Mouse (Mus musculus): Measurements from ENCODE around the gene Reep6. TPM values are rescaled to one million over a fixed set of nuclear protein-coding genes. Genes with fewer than 3 reads are reported as not detected.

The Reep6 gene
- polyA plus RNA-seq, 1 experiment from 2014 or later, result 5.3 TPM

DNA sequence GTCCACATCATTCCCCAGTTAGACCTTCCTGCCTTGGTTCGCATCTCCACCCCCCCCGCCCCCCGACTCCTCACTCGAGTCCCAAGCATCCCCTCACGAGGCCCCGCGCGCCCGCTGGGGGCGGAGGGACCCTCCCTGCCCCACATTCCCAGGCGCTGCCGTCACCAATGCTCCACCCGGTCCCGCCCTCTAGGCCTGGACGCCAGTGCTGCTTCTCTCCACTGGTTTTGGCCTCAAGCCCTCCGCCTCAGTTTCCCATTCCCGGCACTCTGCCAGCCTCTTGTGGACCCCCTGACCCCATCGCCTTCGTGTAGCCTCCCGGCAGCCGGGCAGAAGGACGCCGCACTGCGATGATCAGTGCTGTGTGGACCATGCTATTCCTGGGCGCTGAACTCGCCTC lies 19.2 kb downstream of the Reep6 start:
- H3K36me3 ChIP-seq (ENCODE audit: control insufficient read depth, insufficient read depth, low read length), result no peaks in the 10 kb centered on the region
- H3K4me1 ChIP-seq (ENCODE audit: control insufficient read depth, insufficient read depth, low read length), result no peaks in the 10 kb centered on the region
- no peaks in the 10 kb centered on the region for H3K9me3 ChIP-seq (ENCODE audit: control insufficient read depth, low read length)
- no peak overlapping the region for H3K4me3 ChIP-seq (replicated peaks; ENCODE audit: low read depth, low read length)
- 15% methylated on average over 26 of the region's 26 CpGs for WGBS
- no peak for ATAC-seq (ENCODE audit: low FRiP score, low TSS enrichment)
- DNase-seq, result no peak
- no peak overlapping the region for H3K4me2 ChIP-seq (ENCODE audit: low read length)
- no peak overlapping the region for H3K9ac ChIP-seq (replicated peaks; ENCODE audit: low read length)
- peaks cover 70% of the 10 kb centered on the region for H3K27me3 ChIP-seq (ENCODE audit: control insufficient read depth, insufficient read depth, low read length)
- H3K27ac ChIP-seq (replicated peaks; ENCODE audit: low read depth, low read length), result no peak overlapping the region

DNA sequence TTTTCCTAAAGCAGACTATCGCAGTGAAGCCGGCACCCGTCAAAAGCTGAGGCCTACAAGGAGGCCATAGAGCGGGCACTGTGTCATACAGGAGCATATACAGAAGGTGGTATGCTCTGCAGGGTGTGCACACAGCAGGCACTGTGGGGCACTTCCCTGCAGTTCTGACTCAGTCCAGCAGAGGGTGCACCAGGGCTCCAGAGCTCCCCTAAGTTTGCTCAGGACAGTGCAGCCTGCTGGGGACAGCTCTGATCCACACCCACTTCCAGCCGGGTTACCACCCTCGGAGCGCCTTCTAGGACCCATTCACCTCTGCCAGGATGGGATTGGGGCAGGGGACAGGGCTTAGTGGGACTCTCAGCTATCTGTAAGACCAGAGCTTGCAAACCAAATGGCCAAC lies 20.5 kb downstream of the Reep6 start:
- Histone ChIP-seq H3K9ac (replicated peaks; ENCODE audit: low read length) (no peak overlapping the region), H3K4me3 (replicated peaks; ENCODE audit: low read depth, low read length) (no peak overlapping the region), H3K27ac (replicated peaks; ENCODE audit: low read depth, low read length) (no peak overlapping the region), H3K27me3 (ENCODE audit: control insufficient read depth, insufficient read depth, low read length) (peaks cover 66% of the 10 kb centered on the region), H3K36me3 (ENCODE audit: control insufficient read depth, insufficient read depth, low read length) (no peaks in the 10 kb centered on the region), H3K4me2 (ENCODE audit: low read length) (no peak overlapping the region), H3K4me1 (ENCODE audit: control insufficient read depth, insufficient read depth, low read length) (no peaks in the 10 kb centered on the region), H3K9me3 (ENCODE audit: control insufficient read depth, low read length) (no peaks in the 10 kb centered on the region)
- 3% methylated on average over 7 of the region's 7 CpGs for WGBS
- ATAC-seq (ENCODE audit: low FRiP score, low TSS enrichment) (peak; percentile 68; the same call in 1 of the 2 replicates), DNase-seq (peak; percentile 88)

DNA sequence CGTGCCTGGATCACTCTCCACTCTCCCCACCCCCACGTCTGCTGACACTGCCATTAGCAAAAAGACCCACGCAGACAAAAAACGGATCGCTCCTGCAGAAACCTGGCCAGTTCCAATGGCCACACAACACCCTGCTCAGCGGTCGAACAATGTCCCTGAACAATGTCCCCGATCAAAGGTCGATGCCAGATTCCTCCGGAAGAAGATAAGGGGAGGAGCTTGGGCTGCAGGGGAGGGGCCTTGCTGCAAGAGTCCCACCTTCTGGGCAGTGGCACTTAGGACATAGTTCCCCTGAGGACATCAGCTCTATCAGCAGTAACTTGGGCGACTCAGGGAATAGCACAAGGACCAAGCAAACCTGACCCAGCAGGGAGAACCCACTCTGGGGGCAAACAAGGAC lies 22.1 kb downstream of the Reep6 start:
- Histone ChIP-seq H3K27ac (replicated peaks; ENCODE audit: low read depth, low read length) (no peak overlapping the region), H3K36me3 (ENCODE audit: control insufficient read depth, insufficient read depth, low read length) (no peaks in the 10 kb centered on the region)
- no peak for DNase-seq

DNA sequence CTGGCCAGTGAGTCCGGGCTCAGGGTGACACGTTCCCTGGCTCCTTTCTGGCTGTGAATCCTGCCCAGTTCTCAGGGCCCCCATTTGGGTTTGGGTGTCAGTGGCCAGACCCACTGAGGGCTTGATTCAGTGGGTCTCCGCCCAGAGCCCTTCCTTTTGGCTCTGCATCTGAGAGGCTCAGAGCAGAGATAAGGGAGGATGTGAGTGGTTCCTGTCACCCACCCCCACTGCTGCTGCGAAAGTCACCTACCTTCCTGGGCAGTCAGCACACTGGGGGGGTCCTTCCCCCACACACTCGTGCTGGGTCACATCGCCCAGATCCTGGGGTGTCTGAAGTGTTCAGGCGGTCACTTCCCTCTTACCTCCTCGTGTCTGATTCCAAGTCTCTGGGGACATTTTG lies 23.0 kb downstream of the Reep6 start:
- Histone ChIP-seq H3K27ac (replicated peaks; ENCODE audit: low read depth, low read length) (no peak overlapping the region), H3K4me2 (ENCODE audit: low read length) (no peak overlapping the region), H3K4me1 (ENCODE audit: control insufficient read depth, insufficient read depth, low read length) (peaks cover 7% of the 10 kb centered on the region; the same call in 1 of the 2 replicates), H3K9me3 (ENCODE audit: control insufficient read depth, low read length) (no peaks in the 10 kb centered on the region), H3K27me3 (ENCODE audit: control insufficient read depth, insufficient read depth, low read length) (peaks cover 69% of the 10 kb centered on the region), H3K9ac (replicated peaks; ENCODE audit: low read length) (no peak overlapping the region), H3K4me3 (replicated peaks; ENCODE audit: low read depth, low read length) (no peak overlapping the region), H3K36me3 (ENCODE audit: control insufficient read depth, insufficient read depth, low read length) (no peaks in the 10 kb centered on the region)
- 69% methylated on average over 8 of the region's 8 CpGs for WGBS
- no peak for ATAC-seq (ENCODE audit: low FRiP score, low TSS enrichment)
- DNase-seq, result no peak

More for the DNA sequence above, 22.1 kb downstream of the Reep6 start:
- peaks cover 7% of the 10 kb centered on the region; the same call in 1 of the 2 replicates for H3K4me1 ChIP-seq (ENCODE audit: control insufficient read depth, insufficient read depth, low read length)
- no peak overlapping the region for H3K9ac ChIP-seq (replicated peaks; ENCODE audit: low read length)
- H3K4me2 ChIP-seq (ENCODE audit: low read length), result no peak overlapping the region
- no peaks in the 10 kb centered on the region for H3K9me3 ChIP-seq (ENCODE audit: control insufficient read depth, low read length)
- no peak overlapping the region for H3K4me3 ChIP-seq (replicated peaks; ENCODE audit: low read depth, low read length)
- peaks cover 67% of the 10 kb centered on the region for H3K27me3 ChIP-seq (ENCODE audit: control insufficient read depth, insufficient read depth, low read length)
- no peak for ATAC-seq (ENCODE audit: low FRiP score, low TSS enrichment)
- WGBS, result 22% methylated on average over 11 of the region's 11 CpGs

DNA sequence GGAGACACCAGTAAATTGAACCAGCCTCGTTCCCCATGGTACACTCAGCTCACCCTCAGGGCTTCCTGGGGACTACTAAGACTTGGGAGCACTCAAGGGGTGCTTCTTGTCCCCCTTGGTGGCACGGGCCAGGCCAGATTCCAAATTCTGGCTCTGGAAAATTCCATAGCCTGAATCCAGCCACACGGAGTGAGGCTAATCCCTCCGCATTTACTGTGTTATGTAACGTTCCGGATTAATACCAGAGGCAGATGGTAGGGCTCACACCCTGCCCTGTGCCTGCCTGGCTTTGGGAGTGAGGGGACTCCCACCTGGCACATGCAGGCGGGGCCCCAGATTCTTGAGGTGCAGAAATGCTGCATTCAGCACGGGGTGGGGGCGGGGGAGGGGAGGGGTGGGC lies 25.7 kb downstream of the Reep6 start:
- H3K4me2 ChIP-seq (ENCODE audit: low read length), result no peak overlapping the region
- peaks cover 7% of the 10 kb centered on the region; the same call in 1 of the 2 replicates for H3K4me1 ChIP-seq (ENCODE audit: control insufficient read depth, insufficient read depth, low read length)

DNA sequence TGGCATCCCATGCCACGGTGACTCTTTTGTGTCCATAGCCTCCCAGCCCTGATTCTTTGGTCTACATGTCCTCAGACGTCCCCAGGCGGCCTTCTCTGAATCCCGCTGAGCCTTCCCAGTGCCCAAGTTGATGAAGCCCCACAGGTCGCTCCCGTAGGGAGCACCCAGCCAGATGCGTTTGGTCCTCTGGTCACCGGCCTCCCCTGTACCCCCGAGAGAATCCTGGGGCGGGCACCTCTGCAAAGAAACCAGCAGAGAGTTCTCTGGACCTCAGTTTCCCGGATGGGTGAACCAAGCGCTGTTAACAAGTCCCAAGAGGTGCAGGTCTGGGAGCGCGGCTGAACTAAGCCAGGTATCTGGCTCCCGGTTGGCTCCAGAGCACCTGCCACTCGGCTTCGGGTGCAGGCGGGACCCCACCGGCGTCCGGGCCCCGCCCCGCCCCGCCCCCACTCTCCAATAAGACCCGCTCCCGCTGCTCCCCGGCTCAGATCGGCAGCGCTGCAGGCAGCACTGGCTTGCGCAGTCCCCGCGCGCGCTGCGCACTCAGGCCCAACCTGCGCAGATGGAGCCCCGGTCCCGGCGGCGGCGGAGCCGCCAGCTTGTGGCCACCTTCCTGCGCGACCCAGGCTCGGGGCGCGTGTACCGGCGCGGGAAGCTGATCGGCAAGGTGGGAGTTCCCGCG lies 26.4 kb downstream of the Reep6 start, which contains the start of gene Plk5:
Plk5 (plus strand) TSS at position 459 of the 682 bp plus-strand sequence.
- peak within 1 kb of the TSS; percentile 54 for H3K4me2 ChIP-seq (ENCODE audit: low read length)
- H3K27me3 ChIP-seq (ENCODE audit: control insufficient read depth, insufficient read depth, low read length), result peaks cover 51% of the 10 kb centered on the region
- no peaks in the 10 kb centered on the region for H3K9me3 ChIP-seq (ENCODE audit: control insufficient read depth, low read length)
- peak within 1 kb of the TSS; percentile 26; the same call in 1 of the 2 replicates for H3K9ac ChIP-seq (replicated peaks; ENCODE audit: low read length)
- ATAC-seq (ENCODE audit: low FRiP score, low TSS enrichment) (no peak), DNase-seq (peak; percentile 51)
- no peaks in the 10 kb centered on the region for H3K36me3 ChIP-seq (ENCODE audit: control insufficient read depth, insufficient read depth, low read length)
- no peak within 1 kb of the TSS for H3K27ac ChIP-seq (replicated peaks; ENCODE audit: low read depth, low read length)
- peak within 1 kb of the TSS; percentile 32 for H3K4me3 ChIP-seq (replicated peaks; ENCODE audit: low read depth, low read length)
- 1% methylated on average over 51 of the region's 53 CpGs for WGBS
- H3K4me1 ChIP-seq (ENCODE audit: control insufficient read depth, insufficient read depth, low read length), result peaks cover 7% of the 10 kb centered on the region; the same call in 1 of the 2 replicates

More for the DNA sequence above, 25.7 kb downstream of the Reep6 start:
- WGBS, result 5% methylated on average over 9 of the region's 9 CpGs
- no peak overlapping the region for H3K9ac ChIP-seq (replicated peaks; ENCODE audit: low read length)
- no peak overlapping the region for H3K27ac ChIP-seq (replicated peaks; ENCODE audit: low read depth, low read length)
- ATAC-seq (ENCODE audit: low FRiP score, low TSS enrichment) (no peak), DNase-seq (no peak)
- no peak overlapping the region for H3K4me3 ChIP-seq (replicated peaks; ENCODE audit: low read depth, low read length)
- no peaks in the 10 kb centered on the region for H3K9me3 ChIP-seq (ENCODE audit: control insufficient read depth, low read length)
- peaks cover 56% of the 10 kb centered on the region for H3K27me3 ChIP-seq (ENCODE audit: control insufficient read depth, insufficient read depth, low read length)
- H3K36me3 ChIP-seq (ENCODE audit: control insufficient read depth, insufficient read depth, low read length), result no peaks in the 10 kb centered on the region

DNA sequence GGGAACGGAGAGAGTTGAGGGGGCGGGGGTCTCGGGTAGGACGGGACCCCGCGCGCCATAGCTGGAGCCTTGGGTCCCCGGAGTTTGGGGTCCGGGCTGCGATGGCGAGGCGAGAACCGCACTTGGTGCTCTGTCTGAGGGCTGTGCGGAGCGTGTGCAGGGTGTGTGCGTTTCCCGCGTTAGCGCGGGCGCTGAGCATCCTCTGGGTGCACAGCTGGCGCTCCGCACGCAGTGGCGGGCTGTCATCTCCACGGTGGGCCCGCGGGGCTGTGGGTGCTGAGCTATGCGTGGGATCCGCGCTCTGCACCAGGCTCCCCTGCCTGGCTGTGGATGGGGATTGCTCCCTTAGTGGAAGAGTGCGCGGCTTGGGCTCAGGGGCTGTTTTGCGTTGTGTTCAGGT lies 27.0 kb downstream of the Reep6 start:
- H3K4me2 ChIP-seq (ENCODE audit: low read length), result peak overlapping the region; percentile 54
- H3K9ac ChIP-seq (replicated peaks; ENCODE audit: low read length), result peak overlapping the region; percentile 26; the same call in 1 of the 2 replicates
- DNase-seq, result no peak
- no peaks in the 10 kb centered on the region for H3K9me3 ChIP-seq (ENCODE audit: control insufficient read depth, low read length)
- H3K36me3 ChIP-seq (ENCODE audit: control insufficient read depth, insufficient read depth, low read length), result no peaks in the 10 kb centered on the region
- H3K4me3 ChIP-seq (replicated peaks; ENCODE audit: low read depth, low read length), result peak overlapping the region; percentile 32
- WGBS, result 1% methylated on average over 34 of the region's 34 CpGs
- no peak overlapping the region for H3K27ac ChIP-seq (replicated peaks; ENCODE audit: low read depth, low read length)
- ATAC-seq (ENCODE audit: low FRiP score, low TSS enrichment), result 0 out of 2 replicates have a peak, but pooled peaks have one; percentile 6
- peaks cover 7% of the 10 kb centered on the region; the same call in 1 of the 2 replicates for H3K4me1 ChIP-seq (ENCODE audit: control insufficient read depth, insufficient read depth, low read length)
- peaks cover 51% of the 10 kb centered on the region for H3K27me3 ChIP-seq (ENCODE audit: control insufficient read depth, insufficient read depth, low read length)

DNA sequence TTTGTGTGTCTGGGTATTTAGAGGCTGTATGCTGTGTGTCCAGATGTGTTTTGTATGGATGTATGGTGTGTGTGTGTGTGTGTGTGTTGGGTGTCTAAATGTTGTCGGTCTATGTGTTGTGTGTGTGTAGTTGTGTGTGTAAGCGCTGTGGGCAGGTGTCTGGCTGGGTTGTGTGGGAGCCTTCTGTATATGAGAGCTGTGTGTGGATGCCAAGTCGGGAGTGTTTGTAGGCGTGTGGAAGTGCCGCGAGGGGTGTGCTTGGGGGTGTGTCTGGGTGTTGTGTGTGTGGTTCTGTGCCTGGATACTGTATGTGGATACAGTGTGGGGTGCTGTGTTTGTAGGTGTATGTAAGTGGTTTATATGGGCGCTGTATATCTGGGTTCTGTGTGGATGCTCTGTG lies 27.6 kb downstream of the Reep6 start:
- Histone ChIP-seq H3K4me3 (replicated peaks; ENCODE audit: low read depth, low read length) (0 out of 2 replicates have a peak overlapping the region, but pooled peaks have one; percentile 32), H3K9ac (replicated peaks; ENCODE audit: low read length) (0 out of 2 replicates have a peak overlapping the region, but pooled peaks have one; percentile 16)
- no peak for ATAC-seq (ENCODE audit: low FRiP score, low TSS enrichment)

More for the DNA sequence above, 27.6 kb downstream of the Reep6 start:
- no peak overlapping the region for H3K27ac ChIP-seq (replicated peaks; ENCODE audit: low read depth, low read length)
- no peaks in the 10 kb centered on the region for H3K36me3 ChIP-seq (ENCODE audit: control insufficient read depth, insufficient read depth, low read length)
- H3K27me3 ChIP-seq (ENCODE audit: control insufficient read depth, insufficient read depth, low read length), result peaks cover 49% of the 10 kb centered on the region
- WGBS, result 31% methylated on average over 7 of the region's 7 CpGs
- H3K9me3 ChIP-seq (ENCODE audit: control insufficient read depth, low read length), result no peaks in the 10 kb centered on the region
- peak overlapping the region; percentile 53 for H3K4me2 ChIP-seq (ENCODE audit: low read length)
- no peak for DNase-seq
- H3K4me1 ChIP-seq (ENCODE audit: control insufficient read depth, insufficient read depth, low read length), result peaks cover 7% of the 10 kb centered on the region; the same call in 1 of the 2 replicates

All from midbrain, embryonic 14.5 days (tissue).